Mouse (Mus musculus): ENCODE measurements at regions not wholly inside any gene's neighbourhood (a gene's known extent, or its start where the extent isn't known, plus 50 kb on each side); places are given as distances from the start of the nearest gene placed in this dataset.

DNA sequence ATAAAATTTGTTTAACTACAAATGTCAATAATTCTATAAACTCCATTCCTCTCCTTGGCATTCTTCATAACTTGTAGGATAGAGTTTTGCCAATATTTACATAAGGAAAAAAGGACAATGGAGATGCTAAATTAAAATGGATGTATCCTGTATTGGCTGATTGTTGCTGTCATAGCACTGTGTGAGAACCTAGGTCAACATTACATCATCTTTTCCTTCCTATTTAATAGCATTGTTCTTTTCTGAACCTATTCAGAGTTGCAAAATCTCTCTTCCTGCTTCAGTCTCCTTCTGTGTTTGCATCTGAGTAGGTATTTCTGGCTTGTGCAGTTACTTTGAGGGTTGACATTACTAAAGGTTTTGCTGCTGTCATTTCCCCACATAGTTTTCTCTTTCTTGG is 228.6 kb upstream of the Gk2 start:
- no peak for DNase-seq
- no peak overlapping the region for H3K4me3 ChIP-seq (ENCODE audit: low read depth, low read length)
- no peaks in the 10 kb centered on the region for H3K4me1 ChIP-seq (ENCODE audit: insufficient read depth)
- H3K9me3 ChIP-seq (ENCODE audit: low read length) = no peaks in the 10 kb centered on the region
- H3K27ac ChIP-seq (ENCODE audit: low read depth) = no peak overlapping the region
- no peak overlapping the region for H3K4me2 ChIP-seq (ENCODE audit: low read depth, low read length)
- no peak for ATAC-seq
- TF ChIP-seq EP300 (IDR thresholded peaks at IDR 0.05; ENCODE audit: low read depth) (no peak), CTCF (IDR thresholded peaks at IDR 0.05; ENCODE audit: low read depth) (no peak)
- no peak overlapping the region for H3K9ac ChIP-seq (replicated peaks)
- no peaks in the 10 kb centered on the region for H3K36me3 ChIP-seq (replicated peaks; ENCODE audit: insufficient read depth, low read length)
- H3K27me3 ChIP-seq (ENCODE audit: insufficient read depth, low read length) = no peaks in the 10 kb centered on the region

- 53% methylated on average over 4 of the region's 4 CpGs for WGBS (ENCODE audit: insufficient replicate concordance)
- ATAC-seq = no peak
- Histone ChIP-seq H3K9ac (replicated peaks) (no peak overlapping the region), H3K4me3 (ENCODE audit: low read depth, low read length) (no peak overlapping the region), H3K4me2 (ENCODE audit: low read depth, low read length) (no peak overlapping the region), H3K27me3 (ENCODE audit: insufficient read depth, low read length) (no peaks in the 10 kb centered on the region), H3K27ac (ENCODE audit: low read depth) (no peak overlapping the region), H3K36me3 (replicated peaks; ENCODE audit: insufficient read depth, low read length) (no peaks in the 10 kb centered on the region), H3K9me3 (ENCODE audit: low read length) (no peaks in the 10 kb centered on the region), H3K4me1 (ENCODE audit: insufficient read depth) (no peaks in the 10 kb centered on the region)
- DNase-seq = no peak
- TF ChIP-seq CTCF (IDR thresholded peaks at IDR 0.05; ENCODE audit: low read depth) = no peak
- TF ChIP-seq EP300 (IDR thresholded peaks at IDR 0.05; ENCODE audit: low read depth) = no peak
Observed at GRCm38 (mm10) chr5:97684592-97685258, 227.9 kb upstream of the Gk2 start.

- ATAC-seq = no peak
- WGBS (ENCODE audit: insufficient replicate concordance) = 69% methylated on average over 3 of the region's 3 CpGs
Observed at GRCm38 (mm10) chr5:97669726-97670125, 212.9 kb upstream of the Gk2 start.

DNA sequence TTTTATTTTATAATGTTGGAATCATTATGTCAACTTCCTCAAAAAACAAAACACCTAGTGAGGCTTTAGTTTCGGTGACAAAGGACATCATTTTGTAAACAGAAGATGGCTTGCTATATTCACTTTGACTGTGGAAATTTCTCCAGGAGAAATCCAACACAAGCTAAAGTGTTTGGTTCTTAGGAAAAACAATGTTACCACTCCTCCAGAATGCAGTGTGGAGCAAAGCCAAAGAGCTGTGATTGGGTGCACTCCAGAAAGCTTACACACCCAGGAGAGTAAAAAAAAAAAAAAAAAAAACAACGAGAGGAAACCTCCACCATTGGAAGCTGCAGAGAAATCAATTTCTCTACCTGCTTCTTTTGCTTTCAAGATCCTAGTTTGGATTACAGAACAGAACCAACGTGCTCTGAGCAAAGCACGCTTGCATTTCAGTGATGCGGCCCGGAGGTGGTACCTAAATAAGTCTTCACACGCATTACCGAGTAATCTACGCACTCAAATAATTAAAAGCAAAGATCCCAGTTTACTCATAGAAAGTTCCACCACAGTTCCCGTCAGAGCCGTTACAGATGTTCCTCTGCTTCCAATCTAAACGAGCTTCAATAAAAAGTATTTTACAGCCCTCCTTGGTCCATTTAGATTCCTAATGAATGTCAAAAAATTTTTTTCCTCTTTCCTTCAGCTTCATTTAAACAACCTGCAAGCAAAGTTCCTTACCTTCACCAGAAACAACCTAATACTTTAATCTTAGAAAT is 199.5 kb upstream of the Gk2 start:
- H3K27ac ChIP-seq (ENCODE audit: low read depth) = no peak overlapping the region
- no peak overlapping the region for H3K4me2 ChIP-seq (ENCODE audit: low read depth, low read length)
- H3K9ac ChIP-seq (replicated peaks) = no peak overlapping the region
- TF ChIP-seq CTCF (IDR thresholded peaks at IDR 0.05; ENCODE audit: low read depth) (no peak), EP300 (IDR thresholded peaks at IDR 0.05; ENCODE audit: low read depth) (no peak)
- DNase-seq (no peak), ATAC-seq (no peak)
- 83% methylated on average over 12 of the region's 12 CpGs for WGBS (ENCODE audit: insufficient replicate concordance)
- no peaks in the 10 kb centered on the region for H3K27me3 ChIP-seq (ENCODE audit: insufficient read depth, low read length)
- no peaks in the 10 kb centered on the region for H3K4me1 ChIP-seq (ENCODE audit: insufficient read depth)
- no peaks in the 10 kb centered on the region for H3K9me3 ChIP-seq (ENCODE audit: low read length)
- no peaks in the 10 kb centered on the region for H3K36me3 ChIP-seq (replicated peaks; ENCODE audit: insufficient read depth, low read length)
- H3K4me3 ChIP-seq (ENCODE audit: low read depth, low read length) = no peak overlapping the region

More at GRCm38 (mm10) chr5:97669726-97670125, 212.9 kb upstream of the Gk2 start:
- no peaks in the 10 kb centered on the region for H3K9me3 ChIP-seq (ENCODE audit: low read length)
- H3K4me3 ChIP-seq (ENCODE audit: low read depth, low read length) = no peak overlapping the region
- H3K9ac ChIP-seq (replicated peaks) = no peak overlapping the region
- H3K4me2 ChIP-seq (ENCODE audit: low read depth, low read length) = no peak overlapping the region
- no peak for DNase-seq
- no peak overlapping the region for H3K27ac ChIP-seq (ENCODE audit: low read depth)
- H3K36me3 ChIP-seq (replicated peaks; ENCODE audit: insufficient read depth, low read length) = no peaks in the 10 kb centered on the region
- H3K4me1 ChIP-seq (ENCODE audit: insufficient read depth) = no peaks in the 10 kb centered on the region
- TF ChIP-seq EP300 (IDR thresholded peaks at IDR 0.05; ENCODE audit: low read depth) (no peak), CTCF (IDR thresholded peaks at IDR 0.05; ENCODE audit: low read depth) (no peak)
- H3K27me3 ChIP-seq (ENCODE audit: insufficient read depth, low read length) = no peaks in the 10 kb centered on the region

- DNase-seq (no peak), ATAC-seq (no peak)
- Histone ChIP-seq H3K9me3 (ENCODE audit: low read length) (no peaks in the 10 kb centered on the region), H3K36me3 (replicated peaks; ENCODE audit: insufficient read depth, low read length) (no peaks in the 10 kb centered on the region), H3K4me1 (ENCODE audit: insufficient read depth) (no peaks in the 10 kb centered on the region), H3K4me2 (ENCODE audit: low read depth, low read length) (no peak overlapping the region), H3K9ac (replicated peaks) (no peak overlapping the region), H3K27me3 (ENCODE audit: insufficient read depth, low read length) (no peaks in the 10 kb centered on the region), H3K27ac (ENCODE audit: low read depth) (no peak overlapping the region), H3K4me3 (ENCODE audit: low read depth, low read length) (no peak overlapping the region)
- WGBS (ENCODE audit: insufficient replicate concordance) = 82% methylated on average over 6 of the region's 6 CpGs
- no peak for TF ChIP-seq CTCF (IDR thresholded peaks at IDR 0.05; ENCODE audit: low read depth)
- TF ChIP-seq EP300 (IDR thresholded peaks at IDR 0.05; ENCODE audit: low read depth) = no peak
Observed at GRCm38 (mm10) chr5:97655266-97655665, 198.4 kb upstream of the Gk2 start.

GRCm38 (mm10) chr5:97654414-97654813 is 197.6 kb upstream of the Gk2 start:
- H3K27me3 ChIP-seq (ENCODE audit: insufficient read depth, low read length) = no peaks in the 10 kb centered on the region
- H3K4me3 ChIP-seq (ENCODE audit: low read depth, low read length) = no peak overlapping the region
- no peaks in the 10 kb centered on the region for H3K36me3 ChIP-seq (replicated peaks; ENCODE audit: insufficient read depth, low read length)
- H3K4me2 ChIP-seq (ENCODE audit: low read depth, low read length) = no peak overlapping the region
- TF ChIP-seq CTCF (IDR thresholded peaks at IDR 0.05; ENCODE audit: low read depth) (no peak), EP300 (IDR thresholded peaks at IDR 0.05; ENCODE audit: low read depth) (no peak)
- no peaks in the 10 kb centered on the region for H3K9me3 ChIP-seq (ENCODE audit: low read length)
- H3K27ac ChIP-seq (ENCODE audit: low read depth) = no peak overlapping the region
- no peaks in the 10 kb centered on the region for H3K4me1 ChIP-seq (ENCODE audit: insufficient read depth)
- ATAC-seq (no peak), DNase-seq (no peak)
- WGBS (ENCODE audit: insufficient replicate concordance) = 63% methylated on average over 12 of the region's 12 CpGs
- no peak overlapping the region for H3K9ac ChIP-seq (replicated peaks)

Data from liver, postnatal 0 days (tissue).